Mouse (Mus musculus): ENCODE measurements at regions not wholly inside any gene's neighbourhood (a gene's known extent, or its start where the extent isn't known, plus 50 kb on each side); places are given as distances from the start of the nearest gene placed in this dataset.

DNA sequence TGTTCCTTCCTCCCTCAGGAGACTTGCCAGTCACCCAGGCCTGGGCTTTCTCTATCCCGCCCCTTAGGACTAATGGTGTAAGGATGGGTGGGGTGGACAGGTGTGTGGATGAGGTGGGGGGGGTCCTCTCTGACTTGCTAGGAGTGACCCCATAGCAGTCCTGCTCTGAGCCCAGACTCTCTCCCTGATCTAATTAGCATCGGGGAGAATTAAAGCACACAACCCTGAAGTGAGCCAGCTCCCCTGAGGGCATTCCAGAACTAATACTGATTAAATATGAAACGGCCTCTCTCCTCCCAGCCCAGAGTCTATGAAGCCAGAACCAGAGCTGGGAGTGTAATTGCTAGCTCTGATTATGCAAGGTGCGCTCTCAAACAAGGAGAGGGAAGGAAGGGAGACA lies 346.1 kb downstream of the Ptpru start:
- intact Hi-C loops (cut with DNase I; ENCODE audit: low total_unique reads) = no loop called here
- no peak for DNase-seq

DNA sequence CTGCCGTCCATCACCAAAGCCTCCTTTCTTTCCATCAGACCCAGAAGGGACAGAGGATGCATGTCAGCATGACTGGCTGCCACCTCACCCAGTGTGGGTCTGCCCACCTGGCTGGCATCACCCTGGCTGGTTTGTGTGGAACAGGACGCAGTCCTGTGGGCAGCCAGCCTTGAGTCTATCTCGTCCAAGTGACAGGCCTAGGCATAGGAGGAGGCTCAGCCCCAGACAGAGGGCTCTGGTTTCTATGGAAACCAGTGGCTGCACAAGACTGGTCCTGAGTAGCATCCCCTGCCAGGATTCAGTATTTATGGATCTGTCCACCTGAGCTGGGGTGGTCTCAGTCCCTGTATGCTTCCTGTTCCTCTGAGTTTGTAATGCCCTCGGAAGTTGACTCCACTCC lies 344.4 kb downstream of the Ptpru start:
- intact Hi-C loops (cut with DNase I; ENCODE audit: low total_unique reads) = no loop called here
- DNase-seq = no peak

GRCm38 (mm10) chr4:131496900-131497299 lies 341.2 kb downstream of the Ptpru start:
- no peak for DNase-seq
- intact Hi-C loops (cut with DNase I; ENCODE audit: low total_unique reads) = no loop called here

DNA sequence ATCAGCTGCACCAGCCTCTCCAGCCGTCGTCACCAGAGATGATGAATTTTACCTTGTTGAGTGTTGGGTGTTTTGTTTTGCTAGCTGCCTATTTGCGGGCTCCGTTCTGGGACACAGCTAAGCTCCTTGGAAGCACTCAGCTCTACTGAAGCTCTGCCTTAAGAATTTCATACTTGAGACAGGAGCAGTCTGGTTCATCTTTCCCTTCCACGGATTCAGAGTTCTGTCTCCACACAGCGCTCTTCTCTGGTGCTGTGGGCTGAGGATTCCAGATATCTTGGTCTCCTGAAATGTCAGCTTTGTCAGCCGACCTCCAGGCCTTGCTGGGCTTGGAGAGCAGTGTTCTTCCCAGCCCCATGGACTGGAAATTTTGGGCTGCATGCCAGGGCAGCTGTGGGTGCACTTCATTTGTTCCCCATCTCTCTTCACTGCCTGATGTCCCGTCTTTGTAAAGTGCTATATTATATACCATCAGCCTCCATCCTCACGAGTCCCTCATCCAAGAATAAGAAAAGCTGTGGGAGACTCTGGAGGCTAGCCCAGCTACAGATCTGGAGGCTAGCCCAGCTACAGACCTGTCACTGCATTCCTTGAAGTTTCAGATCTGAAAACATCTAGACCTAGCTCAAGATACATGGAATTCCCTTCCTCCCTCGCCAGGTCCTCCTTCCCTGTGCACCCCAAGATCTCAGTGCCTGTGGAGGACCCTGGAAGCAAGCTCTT lies 337.0 kb downstream of the Ptpru start:
- intact Hi-C loops (cut with DNase I; ENCODE audit: low total_unique reads) = no loop called here
- DNase-seq = no peak

DNA sequence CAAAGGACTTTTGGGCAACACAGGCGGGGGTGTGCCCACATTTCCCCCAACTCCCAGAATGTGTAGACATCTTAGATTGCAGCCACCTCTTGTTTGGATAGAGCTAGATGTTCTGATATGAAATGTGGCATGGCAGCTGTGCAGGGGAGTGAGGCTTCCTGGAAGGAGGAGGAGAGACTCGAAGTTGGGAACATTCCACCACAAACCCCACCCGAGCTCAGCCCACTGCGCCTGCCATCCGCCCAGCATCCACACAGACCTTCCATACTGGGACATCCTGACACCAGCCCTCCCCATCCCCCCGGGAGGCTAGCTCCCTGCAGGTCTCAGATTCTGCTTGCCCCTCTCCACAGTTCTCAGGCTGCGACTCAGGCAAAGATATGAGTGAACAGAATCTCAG lies 329.9 kb downstream of the Ptpru start:
- intact Hi-C loops (cut with DNase I; ENCODE audit: low total_unique reads) = no loop called here
- no peak for DNase-seq

DNA sequence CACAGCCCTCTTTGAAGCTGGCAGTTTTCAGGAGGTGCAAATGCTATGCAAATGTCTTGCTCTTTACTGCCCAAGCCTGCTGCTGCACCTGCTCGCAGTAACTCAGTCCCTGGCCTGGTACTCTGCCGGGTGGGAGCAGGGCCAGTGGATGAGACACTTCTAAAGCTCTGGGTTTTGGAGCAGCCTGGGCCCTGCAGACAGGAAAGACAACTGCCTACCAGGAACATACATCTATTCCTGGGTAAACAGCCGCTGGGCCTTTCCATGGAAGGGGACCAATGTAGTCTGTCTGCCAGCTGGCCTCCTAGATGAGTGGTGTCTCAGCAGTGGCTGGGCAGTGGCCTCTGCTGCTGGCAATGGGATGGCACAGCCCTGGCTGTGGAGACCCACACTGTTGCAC lies 326.5 kb downstream of the Ptpru start:
- peak; percentile 62 for DNase-seq
- intact Hi-C loops (cut with DNase I; ENCODE audit: low total_unique reads) = no loop called here

DNA sequence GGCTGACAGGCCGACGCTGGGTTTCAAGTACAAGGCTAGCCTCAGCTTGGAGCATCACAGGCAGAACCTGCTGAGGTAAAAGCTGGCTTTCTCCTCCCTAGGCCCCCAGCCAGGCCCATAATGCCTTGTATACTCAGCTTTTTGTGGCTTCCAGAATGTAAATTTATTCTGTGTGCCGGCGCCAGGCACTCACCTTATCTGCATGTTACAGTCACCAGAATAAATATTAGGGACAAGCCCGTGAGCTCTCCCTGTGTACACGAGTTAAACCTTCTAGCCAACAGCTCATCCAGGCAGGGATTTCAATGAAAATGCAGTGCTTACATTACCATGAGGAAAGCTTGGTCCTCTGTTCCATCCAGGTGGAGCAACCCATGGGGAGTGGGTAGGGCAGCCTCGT lies 325.3 kb downstream of the Ptpru start:
- DNase-seq = no peak
- intact Hi-C loops (cut with DNase I; ENCODE audit: low total_unique reads) = no loop called here

DNA sequence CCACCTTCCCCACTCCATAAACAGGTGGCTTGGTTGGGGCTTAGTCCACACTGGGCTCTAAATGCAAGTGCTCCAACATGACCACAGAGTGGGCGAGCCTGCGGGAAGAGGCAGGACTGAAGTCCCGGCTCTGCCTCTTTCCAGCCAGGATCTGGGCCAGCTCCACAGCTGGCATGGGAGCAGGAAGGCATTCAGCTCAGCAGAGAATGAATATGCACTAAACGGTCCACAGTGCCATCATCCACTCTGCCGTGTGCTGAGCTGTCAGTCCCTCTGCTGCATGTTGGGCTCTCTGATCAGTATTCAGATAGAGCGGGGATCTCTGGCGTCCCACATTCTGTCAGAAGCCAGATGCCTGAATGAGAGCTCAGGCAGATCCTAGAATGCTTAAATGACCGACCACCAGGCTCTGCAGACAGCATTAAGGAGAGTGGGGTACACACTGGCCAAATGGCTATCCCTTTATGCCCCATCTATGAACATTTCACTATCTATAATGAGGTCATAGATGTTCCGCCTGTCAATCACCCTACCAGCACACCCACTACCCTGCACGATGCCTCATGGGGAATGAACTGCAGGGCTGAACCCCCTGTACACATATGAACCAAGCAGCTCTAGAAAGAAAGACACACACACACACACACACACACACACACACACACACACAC lies 317.3 kb downstream of the Ptpru start:
- no peak for DNase-seq
- intact Hi-C loops (cut with DNase I; ENCODE audit: low total_unique reads) = no loop called here

- intact Hi-C loops (cut with DNase I; ENCODE audit: low total_unique reads) = no loop called here
- DNase-seq = no peak
These were observed 316.8 kb downstream of the Ptpru start for GRCm38 (mm10) chr4:131521307-131521651.

DNA sequence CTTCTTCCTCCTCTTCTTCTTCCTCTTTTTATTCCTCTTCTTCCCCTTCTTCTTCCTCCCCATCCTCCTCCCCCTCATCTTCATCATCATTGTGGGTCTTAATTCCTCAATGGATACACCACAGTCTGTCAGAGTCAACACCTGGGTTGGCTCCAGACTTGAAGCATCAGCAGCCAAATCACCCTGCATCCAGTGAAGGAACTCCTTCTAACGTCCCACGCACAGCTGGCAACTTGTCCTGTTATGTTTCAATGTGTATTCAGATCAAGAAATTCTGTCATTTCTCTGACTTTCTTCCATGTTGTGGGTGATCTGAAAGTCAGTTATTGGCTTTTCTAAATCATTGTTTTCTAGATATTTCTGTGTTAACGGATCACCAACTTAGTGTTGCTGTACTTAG lies 312.9 kb downstream of the Ptpru start:
- DNase-seq = no peak
- intact Hi-C loops (cut with DNase I; ENCODE audit: low total_unique reads) = no loop called here

GRCm38 (mm10) chr4:131530491-131530890 lies 307.6 kb downstream of the Ptpru start:
- intact Hi-C loops (cut with DNase I; ENCODE audit: low total_unique reads) = no loop called here
- DNase-seq = no peak

DNA sequence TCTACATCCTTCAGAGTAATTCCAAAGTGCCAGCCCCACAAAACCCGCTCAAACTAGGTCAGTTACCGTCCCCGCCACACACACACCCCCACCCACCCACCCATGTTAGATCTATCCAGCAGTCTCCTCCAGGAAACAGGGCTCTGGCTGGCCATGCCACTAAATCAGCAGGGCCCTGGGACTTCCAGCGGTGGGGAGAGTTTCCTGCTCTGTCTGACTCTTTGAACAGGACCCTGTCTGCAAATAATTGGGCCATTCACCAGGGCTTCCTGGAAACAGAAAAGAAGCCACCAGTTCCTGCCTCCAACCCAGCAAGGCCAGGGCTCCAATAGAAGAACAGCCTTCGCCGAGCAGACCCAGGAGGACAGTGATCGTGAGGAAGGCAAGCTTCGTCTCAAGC lies 307.1 kb downstream of the Ptpru start:
- intact Hi-C loops (cut with DNase I; ENCODE audit: low total_unique reads) = no loop called here
- DNase-seq = no peak

GRCm38 (mm10) chr4:131534831-131535230 lies 303.3 kb downstream of the Ptpru start:
- intact Hi-C loops (cut with DNase I; ENCODE audit: low total_unique reads) = no loop called here
- no peak for DNase-seq

DNA sequence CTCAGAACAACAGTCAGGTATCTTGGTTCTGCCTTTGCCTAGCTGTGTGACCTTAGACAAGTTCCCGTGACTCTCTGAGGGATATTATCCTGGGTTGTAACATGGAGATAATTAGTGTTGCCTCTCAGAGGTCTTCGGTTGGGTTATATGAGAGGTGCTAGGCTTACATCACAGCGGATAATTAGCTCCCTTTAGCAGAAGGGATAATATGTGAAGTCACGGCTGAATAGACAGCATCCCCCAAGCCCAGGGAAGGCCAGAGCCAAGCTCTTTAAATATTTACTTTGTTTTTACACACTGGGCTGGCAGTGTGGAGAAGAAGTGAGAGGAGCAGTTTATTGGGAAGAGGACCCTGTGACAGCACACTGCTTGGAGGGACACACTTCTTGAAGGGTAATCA lies 299.9 kb downstream of the Ptpru start:
- DNase-seq = no peak
- intact Hi-C loops (cut with DNase I; ENCODE audit: low total_unique reads) = no loop called here

DNA sequence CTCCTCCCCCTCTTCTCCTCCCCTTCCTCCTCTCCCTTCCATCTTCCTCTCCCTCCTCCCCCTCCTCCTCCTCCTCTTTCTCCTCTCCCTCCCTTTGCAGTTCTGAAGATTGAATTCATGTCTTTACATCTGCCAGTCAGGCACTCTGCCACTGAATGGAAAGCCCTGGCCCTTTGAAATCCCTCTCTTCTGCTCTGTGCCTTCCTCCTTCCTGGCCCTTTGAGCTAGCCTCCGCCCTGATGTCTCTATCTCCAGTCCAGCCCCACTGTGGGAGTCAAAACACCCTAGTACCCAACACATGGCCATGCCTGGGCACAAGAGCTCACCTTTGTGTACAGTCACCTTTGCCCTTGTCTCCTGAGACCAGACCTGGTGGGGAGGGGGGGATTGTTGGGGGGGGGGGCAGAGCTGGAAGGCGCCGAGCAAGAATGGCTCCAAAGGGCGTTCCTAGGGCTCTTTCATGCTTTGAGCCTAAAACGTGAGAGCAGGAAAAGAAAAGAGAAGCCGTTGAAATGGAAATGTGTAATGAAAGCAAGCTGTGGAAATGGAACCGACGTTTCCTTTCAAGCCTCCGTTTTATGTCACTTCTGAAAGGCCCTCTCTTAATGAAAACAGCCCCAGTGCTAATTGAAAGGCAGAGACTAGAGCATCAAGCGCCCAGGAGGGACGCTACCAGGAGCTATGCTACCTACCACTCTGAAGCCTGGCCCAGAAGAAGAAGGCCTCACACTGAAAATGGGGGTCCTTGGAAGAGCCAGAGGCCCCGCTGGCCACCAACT lies 291.5 kb downstream of the Ptpru start:
- DNase-seq = no peak
- intact Hi-C loops (cut with DNase I; ENCODE audit: low total_unique reads) = no loop called here

GRCm38 (mm10) chr4:131549581-131549980 lies 288.5 kb downstream of the Ptpru start:
- no peak for DNase-seq
- intact Hi-C loops (cut with DNase I; ENCODE audit: low total_unique reads) = no loop called here

GRCm38 (mm10) chr4:131558513-131558912 lies 279.6 kb downstream of the Ptpru start:
- intact Hi-C loops (cut with DNase I; ENCODE audit: low total_unique reads) = no loop called here

DNA sequence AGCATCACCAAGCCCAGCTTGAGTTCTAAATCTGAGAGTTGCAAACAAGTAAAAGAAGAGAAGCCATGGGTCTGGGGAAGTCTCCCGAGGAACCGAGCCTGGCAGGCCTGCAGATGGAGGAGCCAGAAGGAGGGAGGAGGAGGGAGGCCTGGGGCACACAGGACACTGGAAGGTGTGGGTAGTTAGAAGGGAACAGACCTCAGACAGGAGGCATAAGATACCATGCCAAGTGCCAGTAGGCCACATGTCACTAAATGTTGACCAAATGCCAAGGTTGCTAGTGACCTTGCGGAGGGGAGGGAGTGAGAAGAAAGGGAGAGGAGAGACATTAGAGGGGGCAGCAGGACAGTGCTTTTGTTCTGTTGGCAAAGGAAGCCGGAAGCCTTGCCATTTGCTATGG lies 274.2 kb downstream of the Ptpru start:
- intact Hi-C loops (cut with DNase I; ENCODE audit: low total_unique reads) = no loop called here
- no peak for DNase-seq

More at GRCm38 (mm10) chr4:131558513-131558912, 279.6 kb downstream of the Ptpru start:
- DNase-seq = no peak

DNA sequence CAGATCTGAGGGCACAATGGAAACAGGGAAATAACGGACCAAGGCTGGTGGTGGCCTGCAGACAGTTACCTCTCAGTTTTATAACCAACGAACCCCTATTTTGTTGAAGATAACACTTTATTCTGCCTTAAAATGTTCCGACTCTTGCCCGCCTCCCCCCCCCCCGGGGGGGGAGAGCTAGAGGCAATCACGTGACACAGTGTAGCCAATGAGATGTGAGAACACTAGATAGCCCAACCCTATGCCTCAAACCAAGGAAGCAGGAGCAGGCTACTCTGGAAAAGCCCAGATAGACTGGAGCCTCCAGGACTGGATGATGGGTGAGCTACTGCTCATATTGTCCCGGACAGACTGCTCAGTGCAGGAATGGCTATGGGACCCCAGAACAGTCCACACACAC lies 272.9 kb downstream of the Ptpru start:
- intact Hi-C loops (cut with DNase I; ENCODE audit: low total_unique reads) = no loop called here
- no peak for DNase-seq

DNA sequence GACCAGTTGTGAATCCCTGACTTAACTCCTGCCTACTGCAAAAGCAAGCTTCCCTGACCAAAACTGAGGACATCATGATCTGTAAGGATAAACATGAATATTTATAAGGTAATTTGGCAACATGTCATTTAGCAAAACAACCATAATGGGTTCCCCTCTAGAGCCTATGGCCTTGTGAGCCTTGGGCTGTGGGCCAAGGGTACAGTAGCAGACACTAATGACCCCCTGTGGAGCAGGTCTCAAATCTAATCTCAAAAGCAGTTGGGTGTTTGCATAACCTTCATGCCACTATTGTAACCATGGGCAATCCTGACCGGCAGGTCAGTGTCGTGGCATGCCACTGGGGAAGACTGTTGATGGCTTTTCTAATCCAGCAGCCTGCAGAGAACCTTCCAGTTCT lies 270.8 kb downstream of the Ptpru start:
- no peak for DNase-seq
- intact Hi-C loops (cut with DNase I; ENCODE audit: low total_unique reads) = no loop called here

DNA sequence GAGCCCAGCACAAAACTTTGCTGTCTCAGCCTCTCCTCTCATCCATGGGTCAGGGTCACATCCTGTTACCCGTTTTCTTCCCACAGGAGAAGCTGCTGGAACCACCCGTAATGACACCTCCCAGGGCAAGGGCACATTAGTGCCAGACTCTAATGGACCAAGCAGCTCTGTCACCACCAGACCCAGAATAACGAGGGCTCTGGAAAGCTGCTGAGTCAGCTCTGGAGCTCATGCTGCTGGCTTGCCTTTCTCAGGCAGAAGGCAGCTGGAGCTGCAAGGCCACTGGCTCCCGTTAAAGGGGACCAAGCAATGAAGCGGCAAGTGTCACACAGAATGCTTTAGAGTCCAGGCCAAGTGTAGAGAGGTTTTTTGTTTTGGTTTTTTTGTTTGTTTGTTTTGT lies 268.9 kb downstream of the Ptpru start:
- DNase-seq = no peak
- intact Hi-C loops (cut with DNase I; ENCODE audit: low total_unique reads) = no loop called here

Measured in gastrocnemius, postnatal 14 days (tissue).